Mouse (Mus musculus): ENCODE results near the gene Svs3b. TPM values are rescaled to one million over a fixed set of nuclear protein-coding genes. Genes with fewer than 3 reads are reported as not detected.
"Not testable (repeated sequence)": the region's sequence is repeated elsewhere in the genome, so short reads cannot be mapped to it uniquely, and the experiment has no call there.

Svs3b gene
- polyA plus RNA-seq (2012; rRNA removed) (not detected in 2 replicates), polyA plus RNA-seq (2014; fragmentation: Nextera tagmentation; extraction: Ambion mirVana) (not detected in 2 replicates)

DNA sequence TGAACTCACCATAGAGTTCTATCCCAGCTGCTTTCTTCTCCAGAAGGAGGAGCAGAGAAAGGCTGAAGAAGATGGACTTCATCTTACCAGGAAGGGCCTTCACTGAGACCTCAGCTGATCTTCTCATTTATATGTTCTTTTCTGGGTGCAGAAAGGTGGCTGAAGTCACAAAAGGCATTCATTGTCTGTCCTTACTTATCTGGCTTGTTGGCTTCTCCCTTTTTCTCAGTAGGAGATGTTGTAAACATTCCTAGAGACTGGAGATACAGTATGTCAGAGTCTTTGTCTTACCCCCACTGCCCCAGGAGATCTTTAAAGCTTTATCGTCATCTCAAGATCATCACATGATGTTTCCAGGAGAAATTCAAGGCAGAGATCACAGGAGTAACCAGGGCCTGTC, at the start of gene Svs3b:
Gene Svs3b, minus strand, starts transcription at position 101 of the 400 bp plus-strand sequence.
- not testable (repeated sequence) for H3K4me1 ChIP-seq (ENCODE audit: control insufficient read depth, insufficient read depth, low read length); H3K4me3 ChIP-seq (replicated peaks; ENCODE audit: low read length); H3K27me3 ChIP-seq (ENCODE audit: control insufficient read depth, insufficient read depth, low read length); H3K9ac ChIP-seq (ENCODE audit: low read depth, low read length, severe bottlenecking); H3K4me2 ChIP-seq (replicated peaks; ENCODE audit: low read depth, low read length, severe bottlenecking); DNase-seq (ENCODE audit: low spot score); H3K27ac ChIP-seq (replicated peaks; ENCODE audit: low read depth, low read length); ATAC-seq (ENCODE audit: low FRiP score, low read depth); H3K36me3 ChIP-seq (ENCODE audit: control insufficient read depth, insufficient read depth, low read length); H3K9me3 ChIP-seq (ENCODE audit: control insufficient read depth, low read length)
- 90% methylated on average over 1 of the region's 1 CpGs for WGBS

- not testable (repeated sequence) for ATAC-seq (ENCODE audit: low FRiP score, low read depth); H3K9me3 ChIP-seq (ENCODE audit: control insufficient read depth, low read length); H3K4me1 ChIP-seq (ENCODE audit: control insufficient read depth, insufficient read depth, low read length); H3K9ac ChIP-seq (ENCODE audit: low read depth, low read length, severe bottlenecking); DNase-seq (ENCODE audit: low spot score); H3K4me2 ChIP-seq (replicated peaks; ENCODE audit: low read depth, low read length, severe bottlenecking); H3K4me3 ChIP-seq (replicated peaks; ENCODE audit: low read length); H3K27me3 ChIP-seq (ENCODE audit: control insufficient read depth, insufficient read depth, low read length); H3K27ac ChIP-seq (replicated peaks; ENCODE audit: low read depth, low read length); H3K36me3 ChIP-seq (ENCODE audit: control insufficient read depth, insufficient read depth, low read length)
- 74% methylated on average over 1 of the region's 1 CpGs for WGBS
These were observed 32.5 kb upstream of the Svs3b start, which contains the start of gene Svs3a for GRCm38 (mm10) chr2:164288968-164289367. Gene Svs3a, plus strand, starts transcription at chr2:164289268.

- H3K36me3 ChIP-seq (ENCODE audit: control insufficient read depth, insufficient read depth, low read length), result no peaks in the 10 kb centered on the region
These were observed 21.9 kb upstream of the Svs3b start, which contains the start of gene Svs4 for GRCm38 (mm10) chr2:164278359-164278758. Gene Svs4, minus strand, starts transcription at chr2:164278459.

DNA sequence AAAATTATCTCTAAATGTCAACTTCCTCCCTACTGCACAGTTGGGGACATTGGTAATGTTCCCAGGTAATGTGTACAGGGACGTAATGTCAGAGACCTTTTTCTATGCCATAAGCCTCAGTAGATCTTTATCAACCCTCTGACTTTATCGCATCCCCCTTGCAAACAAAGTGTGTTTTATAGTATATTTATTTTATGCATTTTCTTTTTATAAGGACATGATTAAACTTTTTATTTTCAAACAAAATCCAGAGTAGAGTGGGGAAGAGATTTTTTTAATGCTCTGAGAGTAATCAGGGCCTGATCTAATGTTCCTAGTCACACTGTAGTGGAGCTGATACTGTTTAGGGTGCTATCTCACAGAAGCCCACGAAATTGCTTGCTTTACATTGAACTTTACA, 18.1 kb downstream of the Svs3b start, which contains the start of gene Svs2:
Gene Svs2, minus strand, starts transcription at position 101 of the 400 bp plus-strand sequence.
- Histone ChIP-seq H3K9ac (ENCODE audit: low read depth, low read length, severe bottlenecking) (no peak within 1 kb of the TSS), H3K27me3 (ENCODE audit: control insufficient read depth, insufficient read depth, low read length) (no peaks in the 10 kb centered on the region), H3K36me3 (ENCODE audit: control insufficient read depth, insufficient read depth, low read length) (no peaks in the 10 kb centered on the region), H3K4me3 (replicated peaks; ENCODE audit: low read length) (no peak within 1 kb of the TSS), H3K27ac (replicated peaks; ENCODE audit: low read depth, low read length) (no peak within 1 kb of the TSS), H3K4me1 (ENCODE audit: control insufficient read depth, insufficient read depth, low read length) (no peaks in the 10 kb centered on the region), H3K4me2 (replicated peaks; ENCODE audit: low read depth, low read length, severe bottlenecking) (no peak within 1 kb of the TSS), H3K9me3 (ENCODE audit: control insufficient read depth, low read length) (no peaks in the 10 kb centered on the region)
- 84% methylated on average over 3 of the region's 3 CpGs for WGBS
- no peak for DNase-seq (ENCODE audit: low spot score)
- TF ChIP-seq POLR2A (IDR thresholded peaks at IDR 0.05; ENCODE audit: borderline replicate concordance, extremely low read depth, insufficient read depth, insufficient read length), result no peak
- ATAC-seq (ENCODE audit: low FRiP score, low read depth), result no peak

More at GRCm38 (mm10) chr2:164278359-164278758, 21.9 kb upstream of the Svs3b start, which contains the start of gene Svs4:
- Histone ChIP-seq H3K9ac (ENCODE audit: low read depth, low read length, severe bottlenecking) (no peak within 1 kb of the TSS), H3K4me3 (replicated peaks; ENCODE audit: low read length) (no peak within 1 kb of the TSS), H3K9me3 (ENCODE audit: control insufficient read depth, low read length) (no peaks in the 10 kb centered on the region), H3K27ac (replicated peaks; ENCODE audit: low read depth, low read length) (no peak within 1 kb of the TSS), H3K4me1 (ENCODE audit: control insufficient read depth, insufficient read depth, low read length) (no peaks in the 10 kb centered on the region), H3K4me2 (replicated peaks; ENCODE audit: low read depth, low read length, severe bottlenecking) (no peak within 1 kb of the TSS), H3K27me3 (ENCODE audit: control insufficient read depth, insufficient read depth, low read length) (no peaks in the 10 kb centered on the region)
- WGBS, result 91% methylated on average over 4 of the region's 4 CpGs
- no peak for ATAC-seq (ENCODE audit: low FRiP score, low read depth)
- no peak for DNase-seq (ENCODE audit: low spot score)
- no peak for TF ChIP-seq POLR2A (IDR thresholded peaks at IDR 0.05; ENCODE audit: borderline replicate concordance, extremely low read depth, insufficient read depth, insufficient read length)

DNA sequence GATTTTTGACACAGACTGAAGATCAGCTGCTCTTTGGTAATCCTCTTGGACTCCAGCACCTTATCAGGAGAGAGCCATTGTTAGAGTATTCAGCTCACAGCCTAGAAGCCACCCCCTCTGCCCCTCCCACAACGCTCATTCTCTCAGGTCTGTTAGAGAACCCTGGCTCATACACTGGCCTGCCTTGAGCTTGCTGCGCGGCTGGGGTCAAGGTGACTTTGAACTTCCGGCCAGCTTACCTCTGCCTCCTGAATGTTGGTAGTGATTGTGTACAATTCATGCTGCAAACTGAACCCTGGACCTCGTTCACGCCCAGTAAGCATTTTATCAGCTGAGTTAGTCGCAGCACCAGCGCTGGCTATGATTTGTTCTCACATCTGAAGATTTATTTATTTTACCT, 23.8 kb downstream of the Svs3b start:
- Histone ChIP-seq H3K27me3 (ENCODE audit: control insufficient read depth, insufficient read depth, low read length) (no peaks in the 10 kb centered on the region), H3K4me3 (replicated peaks; ENCODE audit: low read length) (no peak overlapping the region), H3K9ac (ENCODE audit: low read depth, low read length, severe bottlenecking) (no peak overlapping the region), H3K4me1 (ENCODE audit: control insufficient read depth, insufficient read depth, low read length) (no peaks in the 10 kb centered on the region), H3K27ac (replicated peaks; ENCODE audit: low read depth, low read length) (no peak overlapping the region), H3K36me3 (ENCODE audit: control insufficient read depth, insufficient read depth, low read length) (no peaks in the 10 kb centered on the region), H3K9me3 (ENCODE audit: control insufficient read depth, low read length) (no peaks in the 10 kb centered on the region), H3K4me2 (replicated peaks; ENCODE audit: low read depth, low read length, severe bottlenecking) (no peak overlapping the region)
- no peak for DNase-seq (ENCODE audit: low spot score)
- 89% methylated on average over 8 of the region's 8 CpGs for WGBS
- no peak for TF ChIP-seq POLR2A (IDR thresholded peaks at IDR 0.05; ENCODE audit: borderline replicate concordance, extremely low read depth, insufficient read depth, insufficient read length)
- no peak for ATAC-seq (ENCODE audit: low FRiP score, low read depth)
